Mouse (Mus musculus) embryonic facial prominence, embryonic 10.5 days (tissue): ENCODE measurements around the gene Pebp1. TPM values are rescaled to one million over a fixed set of nuclear protein-coding genes. Genes with fewer than 3 reads are reported as not detected.

Experiments used
- DNase-seq: peaks from one replicate; pipeline ENCODE4 v3.0.0-alpha.2; 2017; ENCODE audit warnings: low spot score
- H3K27ac ChIP-seq: fragments of 300-500 bp; sonication (generic); replicated peaks from 2 replicates; pipeline ENCODE4 v1.5.1; 2016; ENCODE audit warnings: mild to moderate bottlenecking
- H3K27me3 ChIP-seq: fragments of 300-500 bp; sonication (generic); replicated peaks from 2 replicates; pipeline ENCODE4 v1.6.1; 2016; ENCODE audit warnings: low read depth, mild to moderate bottlenecking; ENCODE audit not compliant: poor library complexity, severe bottlenecking
- H3K36me3 ChIP-seq: fragments of 300-500 bp; sonication (generic); replicated peaks from 2 replicates; pipeline ENCODE4 v1.6.1; 2016; ENCODE audit warnings: mild to moderate bottlenecking, moderate library complexity
- H3K4me1 ChIP-seq: fragments of 300-500 bp; sonication (generic); 2 replicates; pipeline ENCODE4 v1.6.1; 2016
- H3K4me3 ChIP-seq: fragments of 300-500 bp; sonication (generic); 2 replicates; pipeline ENCODE4 v1.5.1; 2016; ENCODE audit warnings: mild to moderate bottlenecking, moderate library complexity
- H3K9me3 ChIP-seq: fragments of 300-500 bp; sonication (generic); 2 replicates; pipeline ENCODE4 v1.6.1; 2016; ENCODE audit warnings: mild to moderate bottlenecking
- WGBS: fragments of 180-500 bp; shearing (Covaris S2); methylation state at CpG from one replicate; pipeline ENCODE4 v1.1.7; 2016; 5-methylcytosine and 5-hydroxymethylcytosine counted together
- polyA plus RNA-seq: library from polyadenylated mRNA; unstranded; fragments of >200 nt; fragmentation: Nextera tagmentation; extraction: Ambion mirVana; gene quantifications from 2 replicates; pipeline ENCODE4 v1.2.1, GENCODE M21; 2016

The Pebp1 gene
- 895 and 919 TPM in 2 replicates for polyA plus RNA-seq

DNA sequence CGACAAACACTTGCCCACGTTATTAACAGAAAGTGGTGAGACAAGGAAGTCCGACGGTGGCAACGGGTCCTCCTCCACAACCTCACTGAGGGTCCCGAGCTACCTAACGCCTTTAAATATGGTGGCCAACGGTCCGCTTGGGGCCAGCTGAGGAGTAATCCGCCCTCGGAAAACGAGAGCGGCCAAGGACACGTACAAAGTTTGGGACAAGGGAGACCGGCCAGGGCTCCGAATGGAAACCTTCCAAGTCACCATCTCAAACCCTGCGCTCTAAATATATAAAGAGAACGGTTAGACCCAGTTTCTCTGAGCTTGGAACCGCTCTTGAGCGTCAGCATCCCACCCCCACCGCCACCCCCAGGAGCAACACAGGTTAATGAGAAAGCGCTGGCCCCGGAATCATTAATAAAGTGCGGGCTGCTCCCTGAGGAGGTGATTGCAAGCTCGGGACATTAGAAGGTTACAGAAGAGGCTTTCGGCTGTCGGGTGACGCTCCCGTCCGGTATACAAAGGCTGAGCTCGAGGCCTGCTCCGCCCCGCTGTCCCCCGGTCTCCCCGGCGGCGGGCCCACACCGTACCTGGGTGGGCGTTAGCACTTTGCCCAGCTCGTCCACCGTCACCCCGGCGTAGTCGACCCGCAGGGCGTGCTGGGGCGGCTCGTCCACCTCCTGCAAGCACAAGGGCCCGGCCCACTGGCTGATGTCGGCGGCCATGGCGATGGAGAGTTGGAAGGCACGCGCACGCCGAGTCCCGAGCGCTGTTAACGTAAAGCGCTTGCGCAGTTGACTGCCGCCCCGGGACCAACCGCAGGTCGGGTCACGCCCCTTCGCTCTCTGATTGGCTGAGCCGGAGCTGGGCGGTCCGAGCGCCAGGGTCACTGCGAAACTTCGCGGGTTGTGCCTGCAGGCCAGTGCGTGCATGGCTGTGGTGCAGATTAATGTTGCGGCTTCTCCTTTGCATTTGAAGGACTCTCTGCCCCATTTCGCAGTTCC lies at the start of gene Pebp1:
Gene Pebp1, minus strand, starts transcription at position 795 of the 992 bp plus-strand sequence.
- 1% methylated on average over 77 of the region's 77 CpGs for WGBS
- Histone ChIP-seq H3K27me3 (peaks cover 9% of the 10 kb centered on the region; the same call in 1 of the 2 replicates), H3K9me3 (peaks cover 9% of the 10 kb centered on the region; the same call in 1 of the 2 replicates), H3K27ac (peak within 1 kb of the TSS; percentile 93), H3K4me1 (peaks cover 30% of the 10 kb centered on the region), H3K36me3 (peaks cover 35% of the 10 kb centered on the region), H3K4me3 (peak within 1 kb of the TSS; percentile 88)
- DNase-seq = peak; percentile 97

DNA sequence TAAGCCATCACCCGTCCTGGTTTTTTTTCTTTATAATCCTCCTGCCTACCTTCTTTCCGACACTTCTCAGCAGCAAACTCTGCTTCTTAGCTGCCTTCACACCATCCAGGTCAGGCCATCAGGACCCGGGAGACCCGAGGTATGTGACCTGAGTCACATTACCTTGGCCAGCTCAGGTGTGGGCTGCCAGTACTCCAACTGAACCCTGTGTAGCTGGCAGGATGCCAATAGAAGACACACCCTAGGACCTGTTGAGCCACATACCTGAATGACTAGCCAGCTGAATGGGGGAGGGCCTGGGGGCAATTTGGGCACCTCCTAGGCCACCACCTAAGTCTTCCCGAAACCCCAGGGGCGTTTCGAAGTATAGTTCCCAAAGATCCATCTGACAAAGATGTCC lies 43.0 kb upstream of the Pebp1 start:
- 82% methylated on average over 7 of the region's 7 CpGs for WGBS
- Histone ChIP-seq H3K4me3 (no peak overlapping the region), H3K4me1 (no peaks in the 10 kb centered on the region), H3K9me3 (peaks cover 5% of the 10 kb centered on the region; the same call in 1 of the 2 replicates), H3K36me3 (peaks cover 6% of the 10 kb centered on the region; the same call in 1 of the 2 replicates), H3K27me3 (0 out of 2 replicates have a peak, but pooled peaks cover 3% of the 10 kb centered on the region), H3K27ac (no peak overlapping the region)
- no peak for DNase-seq

DNA sequence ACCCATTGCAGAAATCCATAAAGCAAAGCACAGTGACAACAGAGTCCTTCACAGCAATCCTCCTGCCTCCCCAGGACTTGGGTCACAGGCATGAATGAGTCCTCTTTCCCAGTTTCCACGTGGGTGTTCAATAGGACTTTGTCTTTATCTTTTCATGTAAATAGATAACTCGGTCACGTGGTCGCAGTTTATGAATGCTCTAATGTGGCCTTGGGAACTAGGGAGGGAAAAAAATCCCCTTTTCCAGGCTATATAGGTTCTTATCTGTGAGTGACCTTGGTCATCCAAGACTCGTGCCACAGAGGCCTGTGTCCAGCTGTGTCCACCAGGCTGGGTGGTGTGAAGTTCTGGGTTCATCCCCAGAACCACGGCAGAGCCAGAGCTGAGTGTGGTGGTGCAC lies 39.0 kb upstream of the Pebp1 start:
- Histone ChIP-seq H3K4me1 (no peaks in the 10 kb centered on the region), H3K27ac (no peak overlapping the region), H3K4me3 (no peak overlapping the region), H3K36me3 (no peaks in the 10 kb centered on the region), H3K9me3 (no peaks in the 10 kb centered on the region), H3K27me3 (peaks cover 7% of the 10 kb centered on the region)
- DNase-seq = no peak
- 86% methylated on average over 6 of the region's 6 CpGs for WGBS

DNA sequence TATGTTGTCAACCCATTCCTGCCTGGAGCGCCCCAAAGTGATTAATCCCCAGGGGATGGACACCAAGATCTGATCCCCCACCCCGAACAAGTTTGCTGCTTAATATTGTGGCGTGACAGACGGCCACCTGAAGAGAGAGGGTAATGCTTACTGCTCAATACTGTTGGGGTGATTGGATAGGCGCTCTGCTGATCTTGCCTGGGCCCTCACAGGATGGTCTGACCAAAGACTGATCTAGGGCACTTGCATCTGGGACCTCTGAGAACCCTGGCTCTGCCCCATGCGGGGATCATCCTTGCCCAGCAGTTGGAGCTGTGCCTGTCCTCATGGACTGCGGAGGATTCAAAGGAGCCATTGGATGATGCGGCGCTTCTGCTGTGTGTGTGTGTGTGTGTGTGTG lies 36.3 kb upstream of the Pebp1 start:
- Histone ChIP-seq H3K9me3 (no peaks in the 10 kb centered on the region), H3K4me3 (no peak overlapping the region), H3K4me1 (peaks cover 14% of the 10 kb centered on the region), H3K27ac (no peak overlapping the region), H3K36me3 (no peaks in the 10 kb centered on the region), H3K27me3 (peaks cover 31% of the 10 kb centered on the region)
- 80% methylated on average over 9 of the region's 9 CpGs for WGBS
- DNase-seq = no peak

DNA sequence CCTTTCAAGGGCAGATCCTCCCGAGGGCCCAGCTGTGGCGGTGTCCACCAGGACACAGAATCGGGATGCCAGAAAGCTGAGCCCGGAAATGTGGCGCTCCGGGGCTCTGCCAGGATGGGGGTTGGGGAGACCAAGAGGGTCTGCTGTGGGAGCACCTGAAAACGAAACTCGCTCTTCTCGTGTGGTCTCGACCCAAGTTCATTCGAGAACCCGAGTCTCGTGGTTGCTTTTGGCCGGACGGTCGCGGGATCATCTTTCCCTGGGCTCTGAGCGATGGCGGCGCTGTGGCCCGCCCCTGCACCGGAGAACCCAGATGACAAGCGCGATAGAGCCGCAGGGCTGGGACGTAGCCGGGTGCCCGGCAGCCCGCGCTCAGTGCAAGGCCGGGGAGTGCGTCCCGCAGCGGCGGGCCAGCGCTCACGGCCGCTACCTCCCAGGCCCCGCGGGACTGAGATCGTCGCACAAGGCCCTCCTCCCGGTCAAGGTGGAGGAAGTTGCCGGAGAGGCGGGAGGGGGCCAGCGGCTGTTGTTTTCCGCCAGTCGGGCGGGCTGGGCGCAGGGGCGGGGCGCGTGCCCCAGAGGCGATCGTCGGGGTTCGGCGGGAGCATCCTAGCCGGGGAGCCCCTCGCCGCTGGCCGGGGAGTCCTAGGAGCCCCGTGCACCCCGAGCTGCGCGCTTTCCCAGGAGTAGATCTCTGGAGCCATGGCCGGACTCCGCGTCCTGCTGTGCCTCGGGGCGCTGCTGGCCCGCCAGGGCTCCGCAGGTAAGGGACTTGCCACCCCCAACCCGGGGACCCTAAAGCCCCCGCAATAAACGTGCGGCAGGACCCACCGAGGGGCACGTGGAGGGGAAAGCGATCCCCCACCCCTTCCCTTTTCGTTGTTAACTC lies 31.6 kb upstream of the Pebp1 start, which contains the start of gene Vsig10:
Gene Vsig10, plus strand, starts transcription at position 343 of the 889 bp plus-strand sequence.
- peak; percentile 78 for DNase-seq
- under 1% methylated on average over 81 of the region's 81 CpGs for WGBS
- peak within 1 kb of the TSS; percentile 87 for H3K27ac ChIP-seq
- peaks cover 30% of the 10 kb centered on the region for H3K4me1 ChIP-seq
- H3K9me3 ChIP-seq = no peaks in the 10 kb centered on the region
- peak within 1 kb of the TSS; percentile 84 for H3K4me3 ChIP-seq
- peaks cover 78% of the 10 kb centered on the region for H3K27me3 ChIP-seq
- H3K36me3 ChIP-seq = no peaks in the 10 kb centered on the region

DNA sequence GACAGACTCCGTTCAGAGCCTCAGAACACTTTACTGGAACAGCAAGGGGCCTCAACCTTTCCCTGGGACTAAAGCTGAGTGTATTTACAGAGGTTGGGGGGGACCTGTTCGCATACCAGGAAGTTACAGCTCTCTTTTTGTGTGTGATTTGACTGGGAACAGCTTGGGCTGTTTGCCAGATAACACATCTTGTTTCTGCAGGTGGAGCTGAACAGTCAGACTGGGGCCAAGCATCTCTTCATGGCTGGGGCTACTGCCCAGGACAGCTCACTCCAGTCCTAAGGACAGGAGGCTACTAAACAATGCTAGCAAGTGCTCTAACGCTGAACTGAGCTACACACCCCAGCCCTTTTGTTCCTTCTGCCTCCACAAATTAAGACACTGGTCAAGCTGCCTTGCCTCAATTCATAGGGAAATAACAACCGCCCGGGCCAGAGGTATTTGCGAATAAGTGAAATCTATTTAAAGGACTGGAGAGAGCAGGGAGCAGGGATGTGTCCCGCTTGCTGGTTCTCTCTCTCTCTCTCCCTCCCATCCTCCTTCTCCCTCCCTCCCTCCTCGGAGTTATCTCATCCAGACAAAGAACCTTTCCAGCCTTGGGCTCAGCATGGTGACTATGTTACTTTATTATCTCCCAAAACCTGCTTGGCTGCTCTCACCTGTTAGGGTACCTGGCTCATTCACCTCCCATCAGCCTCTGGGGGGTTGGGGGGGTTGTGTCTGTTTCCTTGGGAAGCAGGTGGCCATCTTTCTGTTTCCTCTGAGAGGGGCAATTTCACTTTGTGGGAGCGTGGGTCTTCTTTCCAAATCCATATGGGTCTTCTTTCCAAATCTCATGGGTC lies 27.4 kb upstream of the Pebp1 start:
- H3K9me3 ChIP-seq = no peaks in the 10 kb centered on the region
- H3K36me3 ChIP-seq = no peaks in the 10 kb centered on the region
- DNase-seq = no peak
- peaks cover 32% of the 10 kb centered on the region for H3K4me1 ChIP-seq
- H3K27me3 ChIP-seq = peaks cover 67% of the 10 kb centered on the region
- WGBS = 20% methylated on average over 9 of the region's 9 CpGs
- no peak overlapping the region for H3K4me3 ChIP-seq
- H3K27ac ChIP-seq = no peak overlapping the region; the same call in 1 of the 2 replicates

DNA sequence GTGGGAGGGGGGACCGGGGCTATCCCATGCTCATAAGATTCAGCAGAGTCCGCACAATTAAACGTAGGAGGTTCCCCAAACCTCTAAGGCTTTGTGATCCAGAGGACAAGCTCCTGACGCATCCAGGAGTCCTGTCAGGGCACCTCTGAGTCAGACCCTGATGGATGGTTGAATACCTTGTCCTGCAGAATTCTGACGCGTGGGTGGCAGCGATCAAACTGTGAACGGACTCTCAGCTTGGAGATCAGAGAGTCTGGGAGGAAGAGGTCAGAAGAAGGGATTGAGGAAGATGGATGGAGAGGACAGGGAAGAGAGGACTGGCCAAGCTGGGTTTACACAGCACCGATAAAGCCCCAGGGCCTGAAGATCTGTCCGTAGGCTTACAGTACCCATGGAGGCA lies 26.5 kb upstream of the Pebp1 start:
- Histone ChIP-seq H3K9me3 (no peaks in the 10 kb centered on the region), H3K36me3 (no peaks in the 10 kb centered on the region), H3K4me3 (peak overlapping the region; percentile 45), H3K27ac (no peak overlapping the region), H3K27me3 (peaks cover 58% of the 10 kb centered on the region), H3K4me1 (peaks cover 23% of the 10 kb centered on the region)
- 41% methylated on average over 10 of the region's 10 CpGs for WGBS
- no peak for DNase-seq

DNA sequence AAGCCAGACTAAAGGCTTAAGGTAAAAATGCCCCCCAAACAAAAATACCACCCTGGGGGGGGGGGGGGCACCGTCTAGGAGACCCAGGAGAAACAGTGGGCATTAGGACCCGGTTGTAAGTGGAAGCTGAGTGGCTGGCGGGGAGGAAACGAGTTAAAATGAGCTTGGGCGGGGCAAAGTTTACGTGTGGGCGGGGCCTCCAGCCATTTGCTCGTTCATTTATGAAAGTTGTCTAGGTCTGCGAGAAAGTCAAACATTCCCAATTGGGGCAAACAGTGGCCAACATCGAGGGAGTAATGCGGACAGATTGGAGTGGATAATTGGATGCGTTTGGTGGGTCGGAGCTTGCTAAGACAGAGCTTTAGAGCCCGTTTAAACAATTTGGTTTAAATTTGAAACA lies 26.0 kb upstream of the Pebp1 start:
- WGBS = 28% methylated on average over 14 of the region's 14 CpGs
- H3K4me3 ChIP-seq = peak overlapping the region; percentile 45

DNA sequence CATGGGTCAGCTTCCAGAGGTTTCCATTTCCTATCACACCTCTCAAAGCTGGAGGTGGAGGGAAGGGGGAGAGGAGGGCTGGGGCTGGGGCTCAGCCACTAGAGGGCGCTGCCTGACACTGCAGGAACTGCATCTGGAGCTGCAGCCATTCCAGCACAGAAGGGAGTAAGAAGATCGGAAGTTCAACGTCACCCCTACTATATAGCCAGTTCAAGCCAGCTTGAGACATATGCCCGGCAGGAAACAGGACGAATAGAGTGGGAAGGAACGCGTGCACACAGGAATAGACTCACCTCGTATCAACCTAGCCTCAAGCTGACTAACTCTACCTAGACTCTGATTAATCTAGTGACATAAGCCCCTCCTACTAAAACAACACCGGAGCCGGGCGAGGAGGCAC lies 20.3 kb upstream of the Pebp1 start:
- peak; percentile 75 for DNase-seq
- Histone ChIP-seq H3K27ac (no peak overlapping the region), H3K27me3 (no peaks in the 10 kb centered on the region), H3K4me3 (no peak overlapping the region), H3K4me1 (no peaks in the 10 kb centered on the region), H3K36me3 (no peaks in the 10 kb centered on the region), H3K9me3 (peaks cover 4% of the 10 kb centered on the region; the same call in 1 of the 2 replicates)
- 45% methylated on average over 11 of the region's 11 CpGs for WGBS

More for the DNA sequence above, 26.0 kb upstream of the Pebp1 start:
- no peak overlapping the region for H3K27ac ChIP-seq
- no peaks in the 10 kb centered on the region for H3K36me3 ChIP-seq
- H3K4me1 ChIP-seq = peaks cover 18% of the 10 kb centered on the region
- H3K27me3 ChIP-seq = peaks cover 54% of the 10 kb centered on the region
- peak; percentile 47 for DNase-seq
- no peaks in the 10 kb centered on the region for H3K9me3 ChIP-seq

DNA sequence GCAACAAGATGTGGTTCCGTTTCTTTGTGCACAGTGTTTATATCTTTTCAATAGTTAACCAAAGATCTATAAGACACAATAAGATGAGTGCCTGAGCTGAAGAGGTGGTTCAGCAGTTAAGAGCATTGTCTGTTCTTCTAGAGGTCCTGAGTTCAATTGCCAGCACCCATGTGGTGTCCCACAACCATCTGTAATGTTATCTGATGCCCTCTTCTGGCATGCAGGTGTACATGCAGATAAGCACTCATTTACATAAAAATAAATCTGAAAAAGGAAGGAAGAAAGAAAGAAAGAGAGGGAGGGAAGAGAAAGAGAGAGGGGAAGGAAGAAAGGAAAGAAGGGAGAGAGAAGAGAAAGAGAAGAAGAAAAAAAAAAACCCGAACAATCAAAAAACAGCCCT lies 19.4 kb upstream of the Pebp1 start:
- peaks cover 4% of the 10 kb centered on the region; the same call in 1 of the 2 replicates for H3K9me3 ChIP-seq
- WGBS = 88% methylated on average over 2 of the region's 2 CpGs
- H3K4me3 ChIP-seq = no peak overlapping the region
- no peaks in the 10 kb centered on the region for H3K4me1 ChIP-seq
- no peak for DNase-seq
- H3K36me3 ChIP-seq = no peaks in the 10 kb centered on the region
- no peak overlapping the region for H3K27ac ChIP-seq
- H3K27me3 ChIP-seq = no peaks in the 10 kb centered on the region

DNA sequence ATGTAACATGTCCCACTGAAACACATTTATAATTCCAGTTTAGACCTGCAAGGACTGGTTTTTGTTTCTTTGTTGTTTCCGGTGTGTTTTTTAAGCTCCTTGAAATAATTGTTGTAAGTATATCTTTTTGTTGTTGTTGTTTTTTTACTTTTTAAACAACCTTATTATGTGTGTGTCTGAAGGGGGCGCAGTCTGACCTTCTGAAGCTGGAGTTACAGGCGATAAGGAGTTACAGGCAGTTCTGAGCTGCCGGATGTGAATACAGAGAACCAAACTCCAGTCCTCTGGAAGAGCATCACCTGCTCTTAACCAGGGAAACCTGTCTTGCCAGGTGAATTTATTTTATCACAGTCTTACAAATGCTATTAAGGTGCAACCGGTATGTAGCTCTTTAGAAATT lies 18.3 kb upstream of the Pebp1 start:
- WGBS = 89% methylated on average over 5 of the region's 5 CpGs

More for the DNA sequence above, 18.3 kb upstream of the Pebp1 start:
- Histone ChIP-seq H3K27ac (no peak overlapping the region), H3K4me1 (no peaks in the 10 kb centered on the region), H3K27me3 (no peaks in the 10 kb centered on the region), H3K9me3 (peaks cover 4% of the 10 kb centered on the region; the same call in 1 of the 2 replicates), H3K36me3 (no peaks in the 10 kb centered on the region), H3K4me3 (no peak overlapping the region)
- DNase-seq = no peak
